Mouse (Mus musculus) intestine, postnatal 0 days (tissue): ENCODE data around the gene Il6st. TPM values are rescaled to one million over a fixed set of nuclear protein-coding genes. Genes with fewer than 3 reads are reported as not detected.
"Not testable (repeated sequence)": the region's sequence is repeated elsewhere in the genome, so short reads cannot be mapped to it uniquely, and the experiment has no call there.

Source experiments
- ATAC-seq: fragments of 200-750 bp; cut with Nextera tagmentation; 2 replicates; pipeline ENCODE4 v1.8.0; 2017; ENCODE audit warnings: mild to moderate bottlenecking, moderate TSS enrichment, moderate library complexity
- H3K27ac ChIP-seq: fragments of 300-500 bp; sonication (generic); 2 replicates; pipeline ENCODE4 v1.5.1; 2014; ENCODE audit warnings: mild to moderate bottlenecking, low read depth, low read length, moderate library complexity
- H3K27me3 ChIP-seq: fragments of 300-500 bp; sonication (generic); replicated peaks from 2 replicates; pipeline ENCODE4 v1.6.1; 2014; ENCODE audit warnings: low read length, mixed read lengths; ENCODE audit not compliant: control insufficient read depth, insufficient read depth
- H3K36me3 ChIP-seq: fragments of 300-500 bp; sonication (generic); 2 replicates; pipeline ENCODE4 v1.6.1; 2014; ENCODE audit warnings: mild to moderate bottlenecking, moderate library complexity; ENCODE audit not compliant: control insufficient read depth, insufficient read depth
- H3K4me1 ChIP-seq: fragments of 300-500 bp; sonication (generic); replicated peaks from 2 replicates; pipeline ENCODE4 v1.6.1; 2014; ENCODE audit warnings: antibody characterized with exemption, low read length, mixed read lengths; ENCODE audit not compliant: control insufficient read depth, insufficient read depth
- H3K4me2 ChIP-seq: fragments of 300-500 bp; sonication (generic); replicated peaks from 2 replicates; pipeline ENCODE4 v1.6.1; 2014; ENCODE audit warnings: low read depth, mild to moderate bottlenecking, moderate library complexity
- H3K4me3 ChIP-seq: fragments of 300-500 bp; sonication (generic); 2 replicates; pipeline ENCODE4 v1.5.1; 2014; ENCODE audit warnings: low read depth, low read length
- H3K9ac ChIP-seq: fragments of 300-500 bp; sonication (generic); 2 replicates; pipeline ENCODE4 v1.6.1; 2014; ENCODE audit warnings: mild to moderate bottlenecking, low read depth, low read length
- H3K9me3 ChIP-seq: fragments of 300-500 bp; sonication (generic); 2 replicates; pipeline ENCODE4 v1.6.1; 2016; ENCODE audit warnings: mixed run types; ENCODE audit not compliant: control insufficient read depth
- CTCF ChIP-seq: sonication (generic); IDR thresholded peaks from 2 replicates; pipeline ENCODE4 v1.5.1; 2016; ENCODE audit warnings: low read depth, mild to moderate bottlenecking, control low read depth, antibody characterized with exemption, moderate library complexity
- WGBS: fragments of 180-500 bp; shearing (Covaris S2); extraction: QIAGEN DNeasy Blood & Tissue Kit; methylation state at CpG from one replicate; pipeline ENCODE4 v1.1.7; 2014; 5-methylcytosine and 5-hydroxymethylcytosine counted together
- polyA plus RNA-seq: library from polyadenylated mRNA; unstranded; fragments of >200 nt; fragmentation: Nextera tagmentation; extraction: Ambion mirVana; gene quantifications from 2 replicates; pipeline ENCODE4 v1.2.1, GENCODE M21; 2015

Gene Il6st
- polyA plus RNA-seq, 1 experiment from 2014 or later, result 20.5 TPM

DNA sequence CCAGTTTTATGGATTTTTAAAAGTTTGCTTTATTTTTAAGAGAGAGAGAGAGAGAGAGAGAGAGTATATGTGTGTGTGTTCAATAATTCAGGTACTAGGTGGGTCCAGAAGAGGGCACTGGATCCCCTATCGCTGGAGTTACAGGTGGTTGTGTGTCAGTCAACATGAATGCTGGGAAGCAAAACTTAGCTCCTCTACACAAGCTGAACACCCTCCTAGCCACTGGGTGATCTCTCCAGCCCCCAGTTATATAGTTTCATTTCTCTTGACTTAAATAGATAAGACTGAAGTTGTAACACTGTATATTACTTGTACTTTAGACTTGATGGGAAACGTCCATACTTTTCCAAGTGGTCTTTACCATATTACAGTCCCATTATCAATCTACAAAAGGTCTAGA is 39.7 kb upstream of the Il6st start:
- Histone ChIP-seq H3K4me3 (no peak overlapping the region), H3K4me1 (no peaks in the 10 kb centered on the region), H3K36me3 (no peaks in the 10 kb centered on the region), H3K4me2 (no peak overlapping the region), H3K27me3 (no peaks in the 10 kb centered on the region), H3K9me3 (no peaks in the 10 kb centered on the region), H3K9ac (no peak overlapping the region), H3K27ac (no peak overlapping the region)
- 61% methylated on average over 2 of the region's 2 CpGs for WGBS
- no peak for ATAC-seq
- 0 out of 2 replicates have a peak, but pooled peaks have one; percentile 23 for TF ChIP-seq CTCF

DNA sequence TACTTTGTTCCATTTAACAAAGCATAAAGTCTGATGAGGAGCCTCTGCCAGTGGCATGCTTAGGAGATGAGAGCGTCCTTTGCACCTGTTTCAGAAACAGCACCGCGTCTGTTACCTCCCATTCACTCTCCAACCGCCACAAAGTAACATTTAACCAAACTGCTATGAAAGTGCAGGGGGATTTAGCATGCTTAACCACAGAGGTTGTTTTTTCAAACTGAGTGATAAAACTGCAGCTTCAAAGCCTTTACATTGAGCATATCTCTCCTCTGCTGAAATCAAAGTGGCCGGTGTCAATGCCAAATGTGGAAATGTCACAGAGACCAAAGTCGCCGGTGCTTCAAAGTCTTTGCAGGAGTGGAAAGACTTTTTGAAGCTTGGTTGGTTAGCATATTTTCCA is 39.2 kb upstream of the Il6st start:
- no peak for ATAC-seq
- Histone ChIP-seq H3K27me3 (no peaks in the 10 kb centered on the region), H3K27ac (no peak overlapping the region), H3K36me3 (no peaks in the 10 kb centered on the region), H3K4me2 (no peak overlapping the region), H3K9me3 (no peaks in the 10 kb centered on the region), H3K4me3 (no peak overlapping the region), H3K4me1 (no peaks in the 10 kb centered on the region), H3K9ac (no peak overlapping the region)
- WGBS, result 69% methylated on average over 7 of the region's 7 CpGs
- TF ChIP-seq CTCF, result no peak

DNA sequence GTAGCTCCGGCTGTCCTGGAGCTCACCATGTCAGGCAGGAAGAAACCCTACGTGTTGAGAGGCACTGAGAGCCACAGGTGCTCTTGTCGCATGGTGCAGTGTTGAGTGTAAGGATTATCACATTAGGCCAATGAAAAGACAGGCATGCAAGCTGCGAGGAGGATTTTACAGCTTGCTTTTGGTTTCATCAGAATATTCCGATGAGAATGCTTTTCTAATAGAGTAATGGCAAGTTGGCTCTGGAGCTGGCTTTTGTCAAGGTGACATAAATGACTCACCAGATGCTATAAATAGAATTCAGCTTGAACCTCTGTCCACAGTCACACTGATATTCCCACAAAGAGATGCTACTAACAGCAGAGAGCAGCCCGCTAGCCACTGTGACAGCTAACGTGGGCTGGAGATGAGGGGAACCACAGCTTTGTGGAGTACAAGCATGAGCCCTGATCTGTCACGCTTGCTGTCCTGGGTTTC is 38.7 kb upstream of the Il6st start:
- Histone ChIP-seq H3K4me1 (no peaks in the 10 kb centered on the region), H3K27ac (no peak overlapping the region), H3K4me3 (no peak overlapping the region), H3K27me3 (no peaks in the 10 kb centered on the region), H3K36me3 (no peaks in the 10 kb centered on the region), H3K9me3 (no peaks in the 10 kb centered on the region), H3K4me2 (no peak overlapping the region), H3K9ac (no peak overlapping the region)
- TF ChIP-seq CTCF, result no peak
- no peak for ATAC-seq
- 48% methylated on average over 8 of the region's 8 CpGs for WGBS

DNA sequence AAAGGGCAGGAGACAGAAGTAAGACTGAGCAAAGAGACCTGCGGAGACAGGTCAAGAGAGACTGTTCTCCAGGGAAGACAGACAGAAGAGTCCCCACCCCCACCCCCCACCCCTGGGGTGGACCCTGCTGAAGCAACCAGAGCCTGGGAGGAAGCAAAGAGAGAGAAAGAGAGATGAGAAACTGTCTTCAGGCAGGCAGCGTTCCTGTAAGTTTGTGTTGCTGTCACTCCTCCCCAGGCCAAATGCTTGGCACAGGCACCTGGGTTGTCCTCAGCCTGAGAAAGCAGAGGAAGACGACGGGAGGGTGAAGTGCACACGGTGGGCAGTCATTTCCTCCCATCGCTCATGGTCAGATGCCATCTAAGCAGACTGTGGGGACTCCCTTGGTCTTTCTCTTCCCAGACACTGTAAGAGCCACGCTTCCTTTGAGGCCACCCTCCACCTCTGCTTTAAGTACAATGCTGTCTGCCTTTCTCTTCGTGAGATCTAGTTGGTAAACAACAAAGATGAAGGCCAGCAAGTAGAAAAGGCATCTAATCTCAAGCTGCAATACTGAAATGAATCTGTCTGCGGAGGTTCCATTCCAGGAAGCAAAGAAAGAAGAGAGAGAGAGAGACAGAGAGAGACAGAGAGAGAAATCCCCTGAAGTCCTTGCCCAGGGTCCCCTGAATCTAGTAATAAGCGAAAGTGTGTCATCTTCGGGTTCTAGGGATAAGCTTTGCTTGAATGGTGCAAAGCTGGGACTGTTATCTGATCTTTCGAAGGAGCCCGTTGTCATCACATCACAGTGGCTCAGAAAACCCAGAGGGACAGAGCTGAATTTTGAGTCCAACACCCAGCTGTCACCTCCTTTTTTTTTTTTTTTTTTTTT is 37.4 kb upstream of the Il6st start:
- Histone ChIP-seq H3K4me1 (no peaks in the 10 kb centered on the region), H3K27me3 (no peaks in the 10 kb centered on the region), H3K4me2 (no peak overlapping the region), H3K27ac (no peak overlapping the region), H3K9me3 (no peaks in the 10 kb centered on the region), H3K36me3 (no peaks in the 10 kb centered on the region), H3K9ac (no peak overlapping the region), H3K4me3 (no peak overlapping the region)
- ATAC-seq, result no peak
- no peak for TF ChIP-seq CTCF
- WGBS, result 70% methylated on average over 13 of the region's 13 CpGs

DNA sequence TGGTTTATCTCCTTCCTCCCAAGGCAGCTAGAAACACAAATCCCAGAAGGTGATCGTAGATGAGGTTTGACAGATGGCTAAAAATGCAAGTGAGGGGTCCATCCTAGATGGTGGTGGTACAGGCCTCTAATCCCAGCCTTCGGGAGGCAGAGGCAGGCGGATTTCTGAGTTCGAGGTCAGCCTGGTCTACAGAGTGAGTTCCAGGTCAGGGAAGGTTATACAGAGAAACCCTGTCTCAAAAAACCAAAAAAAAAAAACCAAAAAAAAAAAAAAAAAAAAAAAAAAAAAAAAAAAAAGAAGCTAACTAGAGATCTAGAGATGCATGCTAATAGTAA is 36.8 kb upstream of the Il6st start:
- H3K27me3 ChIP-seq, H3K9ac ChIP-seq, H3K4me1 ChIP-seq, H3K9me3 ChIP-seq, H3K36me3 ChIP-seq, H3K4me3 ChIP-seq, ATAC-seq, H3K27ac ChIP-seq, H3K4me2 ChIP-seq: not testable (repeated sequence)
- 94% methylated on average over 4 of the region's 4 CpGs for WGBS

DNA sequence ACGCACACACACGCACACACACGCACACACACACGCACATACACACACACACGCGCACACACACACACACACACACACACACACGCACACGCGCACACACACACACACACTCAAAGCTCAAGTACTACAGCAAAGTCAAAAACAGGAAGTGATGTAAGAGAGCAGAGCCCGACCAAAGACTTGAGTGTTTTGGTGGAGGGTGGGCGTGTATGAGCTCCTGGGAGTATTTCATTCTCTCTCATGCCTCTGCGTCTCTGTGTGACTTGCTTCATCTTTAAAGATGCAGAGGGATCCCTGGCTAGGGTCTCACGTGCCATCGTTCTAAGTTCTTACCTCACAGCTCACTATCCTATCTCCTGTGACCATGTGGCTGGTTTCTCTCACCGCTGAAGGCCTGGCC is 36.3 kb upstream of the Il6st start:
- no peak for ATAC-seq
- Histone ChIP-seq H3K9ac (no peak overlapping the region), H3K36me3 (no peaks in the 10 kb centered on the region), H3K27me3 (no peaks in the 10 kb centered on the region), H3K4me1 (no peaks in the 10 kb centered on the region), H3K27ac (no peak overlapping the region), H3K9me3 (no peaks in the 10 kb centered on the region), H3K4me2 (no peak overlapping the region), H3K4me3 (no peak overlapping the region)
- TF ChIP-seq CTCF, result no peak
- WGBS, result 84% methylated on average over 15 of the region's 15 CpGs
